Mouse (Mus musculus) midbrain, postnatal 0 days (tissue): ENCODE measurements at regions not wholly inside any gene's neighbourhood (a gene's known extent, or its start where the extent isn't known, plus 50 kb on each side); places are given as distances from the start of the nearest gene placed in this dataset.
"Not testable (repeated sequence)": the region's sequence is repeated elsewhere in the genome, so short reads cannot be mapped to it uniquely, and the experiment has no call there.

ENCODE experiments used
- ATAC-seq: fragments of 200-750 bp; cut with Nextera tagmentation; 2 replicates; pipeline ENCODE4 v1.8.0; 2017; ENCODE audit warnings: moderate number of reproducible peaks, mild to moderate bottlenecking, moderate TSS enrichment, moderate library complexity; ENCODE audit not compliant: low FRiP score
- DNase-seq: peaks from one replicate; pipeline ENCODE4 v3.0.0-alpha.2; 2015; ENCODE audit warnings: low spot score
- H3K27ac ChIP-seq: fragments of 300-500 bp; sonication (generic); 2 replicates; pipeline ENCODE4 v1.5.1; 2014; ENCODE audit warnings: low read depth, mild to moderate bottlenecking, low read length, mixed read lengths
- H3K27me3 ChIP-seq: fragments of 300-500 bp; sonication (generic); 2 replicates; pipeline ENCODE4 v1.6.1; 2014; ENCODE audit warnings: low read length, control low read depth, mixed read lengths; ENCODE audit not compliant: insufficient read depth
- H3K36me3 ChIP-seq: fragments of 300-500 bp; sonication (generic); 2 replicates; pipeline ENCODE4 v1.6.1; 2014; ENCODE audit warnings: low read length, control low read depth, mixed read lengths; ENCODE audit not compliant: insufficient read depth
- H3K4me1 ChIP-seq: fragments of 300-500 bp; sonication (generic); 2 replicates; pipeline ENCODE4 v1.6.1; 2014; ENCODE audit warnings: mild to moderate bottlenecking, control low read depth, antibody characterized with exemption, low read length, mixed read lengths; ENCODE audit not compliant: insufficient read depth
- H3K4me2 ChIP-seq: fragments of 300-500 bp; sonication (generic); 2 replicates; pipeline ENCODE4 v1.6.1; 2014; ENCODE audit warnings: low read depth, mild to moderate bottlenecking, low read length, mixed read lengths; ENCODE audit not compliant: poor library complexity, severe bottlenecking
- H3K4me3 ChIP-seq: fragments of 300-500 bp; sonication (generic); 2 replicates; pipeline ENCODE4 v1.5.1; 2014; ENCODE audit warnings: low read depth, mild to moderate bottlenecking, low read length, moderate library complexity
- H3K9ac ChIP-seq: fragments of 300-500 bp; sonication (generic); replicated peaks from 2 replicates; pipeline ENCODE4 v1.6.1; 2014; ENCODE audit warnings: mild to moderate bottlenecking, low read length, moderate library complexity, mixed read lengths; ENCODE audit not compliant: poor library complexity, severe bottlenecking
- H3K9me3 ChIP-seq: fragments of 300-500 bp; sonication (generic); 2 replicates; pipeline ENCODE4 v1.6.1; 2016; ENCODE audit warnings: low read length, control low read depth
- CTCF ChIP-seq: IDR thresholded peaks from 2 replicates; pipeline ENCODE4 v1.5.1; 2016; ENCODE audit warnings: antibody characterized with exemption, mild to moderate bottlenecking
- WGBS: fragments of 180-500 bp; shearing (Covaris S2); extraction: QIAGEN DNeasy Blood & Tissue Kit; methylation state at CpG from one replicate; pipeline ENCODE4 v1.1.7; 2014; 5-methylcytosine and 5-hydroxymethylcytosine counted together

- WGBS = 18% methylated on average over 5 of the region's 5 CpGs
- Histone ChIP-seq H3K4me1 (no peaks in the 10 kb centered on the region), H3K4me3 (no peak overlapping the region), H3K9me3 (no peaks in the 10 kb centered on the region), H3K9ac (no peak overlapping the region), H3K27ac (no peak overlapping the region), H3K27me3 (no peaks in the 10 kb centered on the region), H3K4me2 (no peak overlapping the region), H3K36me3 (no peaks in the 10 kb centered on the region)
- TF ChIP-seq CTCF = no peak
- ATAC-seq (no peak), DNase-seq (peak; percentile 36)
Measured at GRCm38 (mm10) chr4:31328798-31329197, 635.1 kb upstream of the Map3k7 start.

- Histone ChIP-seq H3K9ac (no peak overlapping the region), H3K9me3 (no peaks in the 10 kb centered on the region), H3K4me3 (no peak overlapping the region), H3K4me2 (no peak overlapping the region), H3K27me3 (no peaks in the 10 kb centered on the region), H3K4me1 (no peaks in the 10 kb centered on the region), H3K36me3 (no peaks in the 10 kb centered on the region), H3K27ac (no peak overlapping the region)
- no peak for TF ChIP-seq CTCF
- ATAC-seq = no peak
- no peak for DNase-seq
Measured at GRCm38 (mm10) chr4:31331053-31331452, 632.8 kb upstream of the Map3k7 start.

GRCm38 (mm10) chr4:31335686-31336085 is 628.2 kb upstream of the Map3k7 start:
- Histone ChIP-seq H3K4me1 (no peaks in the 10 kb centered on the region), H3K27me3 (no peaks in the 10 kb centered on the region), H3K4me3 (no peak overlapping the region), H3K9ac (no peak overlapping the region), H3K9me3 (no peaks in the 10 kb centered on the region), H3K36me3 (no peaks in the 10 kb centered on the region), H3K4me2 (no peak overlapping the region), H3K27ac (no peak overlapping the region)
- ATAC-seq = no peak
- no peak for TF ChIP-seq CTCF
- no peak for DNase-seq
- WGBS = 84% methylated on average over 3 of the region's 3 CpGs

GRCm38 (mm10) chr4:31337980-31338379 is 625.9 kb upstream of the Map3k7 start:
- DNase-seq = no peak
- 45% methylated on average over 4 of the region's 4 CpGs for WGBS
- H3K4me3 ChIP-seq = no peak overlapping the region
- H3K27me3 ChIP-seq = no peaks in the 10 kb centered on the region
- ATAC-seq = no peak
- H3K36me3 ChIP-seq = no peaks in the 10 kb centered on the region
- no peak for TF ChIP-seq CTCF
- no peak overlapping the region for H3K9ac ChIP-seq
- no peak overlapping the region for H3K27ac ChIP-seq
- no peaks in the 10 kb centered on the region for H3K9me3 ChIP-seq
- H3K4me2 ChIP-seq = no peak overlapping the region
- H3K4me1 ChIP-seq = no peaks in the 10 kb centered on the region

GRCm38 (mm10) chr4:31343312-31344248 is 620.3 kb upstream of the Map3k7 start:
- H3K9me3 ChIP-seq = no peaks in the 10 kb centered on the region
- ATAC-seq (peak; percentile 23; the same call in 1 of the 2 replicates), DNase-seq (peak; percentile 21)
- H3K9ac ChIP-seq = no peak overlapping the region
- no peaks in the 10 kb centered on the region for H3K4me1 ChIP-seq
- H3K36me3 ChIP-seq = no peaks in the 10 kb centered on the region
- H3K27ac ChIP-seq = peak overlapping the region; percentile 59; the same call in 1 of the 2 replicates
- no peak overlapping the region for H3K4me3 ChIP-seq
- TF ChIP-seq CTCF = no peak
- no peaks in the 10 kb centered on the region for H3K27me3 ChIP-seq
- H3K4me2 ChIP-seq = no peak overlapping the region
- 58% methylated on average over 5 of the region's 5 CpGs for WGBS

- not testable (repeated sequence) for H3K27ac ChIP-seq, H3K4me2 ChIP-seq, H3K9me3 ChIP-seq, H3K4me1 ChIP-seq, H3K36me3 ChIP-seq, H3K9ac ChIP-seq, DNase-seq, H3K27me3 ChIP-seq, ATAC-seq, H3K4me3 ChIP-seq
- 97% methylated on average over 2 of the region's 3 CpGs for WGBS
Measured at GRCm38 (mm10) chr4:31354046-31354445, 609.9 kb upstream of the Map3k7 start.
